Mouse (Mus musculus): ENCODE measurements around the gene Cenpu.

DNA sequence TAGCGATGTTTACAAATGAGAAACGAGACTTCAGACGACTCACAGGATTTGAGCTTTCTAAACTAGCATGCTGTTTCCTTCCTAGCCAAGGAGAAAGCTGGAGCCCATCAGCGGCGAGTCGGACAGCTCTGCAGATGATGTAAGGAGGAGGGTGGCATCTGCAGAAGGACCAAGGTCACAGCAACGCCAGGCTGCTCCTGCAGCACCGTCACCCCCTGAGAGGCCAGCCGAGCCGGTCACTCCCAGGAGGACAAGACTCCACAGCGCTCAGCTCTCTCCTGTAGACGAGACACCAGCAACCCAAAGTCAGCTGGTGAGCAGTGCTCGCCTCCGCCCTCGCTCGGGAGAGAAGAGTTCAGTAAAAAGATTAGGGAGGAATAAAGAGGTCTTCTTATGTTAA, 10.5 kb downstream of the Cenpu start:
- TF ChIP-seq CTCF (IDR thresholded peaks at IDR 0.05; ENCODE audit: extremely low read depth, insufficient read depth, insufficient read length, insufficient replicate concordance) (no peak), POLR2A (IDR thresholded peaks at IDR 0.05; ENCODE audit: low read depth, low read length) (no peak)

All from spleen, adult 2 months (tissue).